Mouse (Mus musculus): Measurements from ENCODE around the gene Klhl8. TPM values are rescaled to one million over a fixed set of nuclear protein-coding genes. Genes with fewer than 3 reads are reported as not detected.

The Klhl8 gene
- polyA plus RNA-seq, 1 experiment from 2014 or later, result 11.7 TPM

- peaks cover 38% of the 10 kb centered on the region for H3K36me3 ChIP-seq
- H3K9me3 ChIP-seq (replicated peaks), result no peaks in the 10 kb centered on the region
- 91% methylated on average over 15 of the region's 15 CpGs for WGBS
- no peaks in the 10 kb centered on the region for H3K27me3 ChIP-seq
- no peak overlapping the region for H3K9ac ChIP-seq
- no peak overlapping the region for H3K4me2 ChIP-seq
- no peak for ATAC-seq (replicated peaks; ENCODE audit: low FRiP score)
- H3K27ac ChIP-seq, result no peak overlapping the region
- peaks cover 40% of the 10 kb centered on the region for H3K4me1 ChIP-seq
- no peak overlapping the region for H3K4me3 ChIP-seq (replicated peaks)
Observed at GRCm38 (mm10) chr5:103838550-103839264, 72.4 kb downstream of the Klhl8 start.

- WGBS, result 42% methylated on average over 10 of the region's 11 CpGs
- ATAC-seq (replicated peaks; ENCODE audit: low FRiP score), result peak; percentile 91
Observed at GRCm38 (mm10) chr5:103836148-103836784, 74.8 kb downstream of the Klhl8 start.

GRCm38 (mm10) chr5:103835471-103836147, 75.5 kb downstream of the Klhl8 start:
- WGBS, result 57% methylated on average over 15 of the region's 15 CpGs
- ATAC-seq (replicated peaks; ENCODE audit: low FRiP score), result no peak
- H3K9ac ChIP-seq, result no peak overlapping the region
- peak overlapping the region; percentile 4; the same call in 1 of the 2 replicates for H3K4me2 ChIP-seq
- H3K4me3 ChIP-seq (replicated peaks), result no peak overlapping the region
- no peaks in the 10 kb centered on the region for H3K27me3 ChIP-seq
- H3K36me3 ChIP-seq, result peaks cover 34% of the 10 kb centered on the region
- peaks cover 40% of the 10 kb centered on the region for H3K4me1 ChIP-seq
- H3K9me3 ChIP-seq (replicated peaks), result no peaks in the 10 kb centered on the region
- peak overlapping the region; percentile 85 for H3K27ac ChIP-seq

More at GRCm38 (mm10) chr5:103836148-103836784, 74.8 kb downstream of the Klhl8 start:
- no peak overlapping the region for H3K9ac ChIP-seq
- H3K27ac ChIP-seq, result peak overlapping the region; percentile 85
- H3K27me3 ChIP-seq, result no peaks in the 10 kb centered on the region
- H3K36me3 ChIP-seq, result peaks cover 34% of the 10 kb centered on the region
- no peak overlapping the region for H3K4me2 ChIP-seq
- no peak overlapping the region for H3K4me3 ChIP-seq (replicated peaks)
- H3K4me1 ChIP-seq, result peaks cover 40% of the 10 kb centered on the region
- no peaks in the 10 kb centered on the region for H3K9me3 ChIP-seq (replicated peaks)

GRCm38 (mm10) chr5:103830886-103831285, 80.2 kb downstream of the Klhl8 start:
- H3K4me3 ChIP-seq (replicated peaks), result no peak overlapping the region
- no peak overlapping the region for H3K4me2 ChIP-seq
- H3K27ac ChIP-seq, result no peak overlapping the region
- H3K9ac ChIP-seq, result no peak overlapping the region
- H3K9me3 ChIP-seq (replicated peaks), result no peaks in the 10 kb centered on the region
- peaks cover 29% of the 10 kb centered on the region for H3K4me1 ChIP-seq
- no peak for ATAC-seq (replicated peaks; ENCODE audit: low FRiP score)
- H3K27me3 ChIP-seq, result no peaks in the 10 kb centered on the region
- 87% methylated on average over 1 of the region's 1 CpGs for WGBS
- H3K36me3 ChIP-seq, result peaks cover 59% of the 10 kb centered on the region

- 31% methylated on average over 12 of the region's 12 CpGs for WGBS
- Histone ChIP-seq H3K4me2 (no peak overlapping the region), H3K4me3 (replicated peaks) (no peak overlapping the region), H3K9ac (no peak overlapping the region), H3K36me3 (peaks cover 51% of the 10 kb centered on the region), H3K4me1 (peaks cover 22% of the 10 kb centered on the region), H3K27ac (peak overlapping the region; percentile 61), H3K27me3 (no peaks in the 10 kb centered on the region), H3K9me3 (replicated peaks) (no peaks in the 10 kb centered on the region)
- ATAC-seq (replicated peaks; ENCODE audit: low FRiP score), result peak; percentile 69
Observed at GRCm38 (mm10) chr5:103829158-103829557, 81.9 kb downstream of the Klhl8 start.

- H3K27ac ChIP-seq, result peak overlapping the region; percentile 61
- 41% methylated on average over 8 of the region's 8 CpGs for WGBS
- H3K36me3 ChIP-seq, result peaks cover 47% of the 10 kb centered on the region
- ATAC-seq (replicated peaks; ENCODE audit: low FRiP score), result no peak
- H3K4me1 ChIP-seq, result peaks cover 22% of the 10 kb centered on the region
- H3K4me2 ChIP-seq, result no peak overlapping the region
- no peaks in the 10 kb centered on the region for H3K27me3 ChIP-seq
- H3K9me3 ChIP-seq (replicated peaks), result no peaks in the 10 kb centered on the region
- no peak overlapping the region for H3K9ac ChIP-seq
- H3K4me3 ChIP-seq (replicated peaks), result no peak overlapping the region
Observed at GRCm38 (mm10) chr5:103828729-103829128, 82.3 kb downstream of the Klhl8 start.

- Histone ChIP-seq H3K27ac (peak overlapping the region; percentile 61), H3K36me3 (peaks cover 43% of the 10 kb centered on the region), H3K4me3 (replicated peaks) (no peak overlapping the region), H3K9ac (no peak overlapping the region), H3K4me2 (no peak overlapping the region), H3K4me1 (peaks cover 22% of the 10 kb centered on the region), H3K27me3 (no peaks in the 10 kb centered on the region), H3K9me3 (replicated peaks) (no peaks in the 10 kb centered on the region)
- WGBS, result 67% methylated on average over 21 of the region's 21 CpGs
- peak; percentile 49; the same call in 1 of the 2 replicates for ATAC-seq (replicated peaks; ENCODE audit: low FRiP score)
Observed at GRCm38 (mm10) chr5:103828304-103828703, 82.8 kb downstream of the Klhl8 start.

GRCm38 (mm10) chr5:103822949-103823348, 88.1 kb downstream of the Klhl8 start:
- Histone ChIP-seq H3K27me3 (no peaks in the 10 kb centered on the region), H3K4me1 (peaks cover 17% of the 10 kb centered on the region), H3K27ac (no peak overlapping the region), H3K9me3 (replicated peaks) (no peaks in the 10 kb centered on the region), H3K36me3 (peaks cover 15% of the 10 kb centered on the region), H3K9ac (no peak overlapping the region), H3K4me3 (replicated peaks) (no peak overlapping the region), H3K4me2 (no peak overlapping the region)
- WGBS, result 94% methylated on average over 5 of the region's 5 CpGs
- ATAC-seq (replicated peaks; ENCODE audit: low FRiP score), result no peak

GRCm38 (mm10) chr5:103821500-103822298, 89.4 kb downstream of the Klhl8 start:
- no peak for ATAC-seq (replicated peaks; ENCODE audit: low FRiP score)
- H3K4me1 ChIP-seq, result peaks cover 16% of the 10 kb centered on the region
- no peaks in the 10 kb centered on the region for H3K27me3 ChIP-seq
- H3K27ac ChIP-seq, result peak overlapping the region; percentile 45
- 69% methylated on average over 13 of the region's 13 CpGs for WGBS
- no peaks in the 10 kb centered on the region for H3K9me3 ChIP-seq (replicated peaks)
- H3K4me2 ChIP-seq, result no peak overlapping the region
- no peak overlapping the region for H3K9ac ChIP-seq
- H3K4me3 ChIP-seq (replicated peaks), result no peak overlapping the region
- H3K36me3 ChIP-seq, result peaks cover 14% of the 10 kb centered on the region

GRCm38 (mm10) chr5:103821062-103821461, 90.0 kb downstream of the Klhl8 start:
- Histone ChIP-seq H3K36me3 (peaks cover 7% of the 10 kb centered on the region), H3K9ac (no peak overlapping the region), H3K27me3 (no peaks in the 10 kb centered on the region), H3K27ac (peak overlapping the region; percentile 45; the same call in 1 of the 2 replicates), H3K4me1 (peaks cover 16% of the 10 kb centered on the region), H3K4me2 (no peak overlapping the region), H3K9me3 (replicated peaks) (no peaks in the 10 kb centered on the region), H3K4me3 (replicated peaks) (no peak overlapping the region)
- no peak for ATAC-seq (replicated peaks; ENCODE audit: low FRiP score)
- WGBS, result 65% methylated on average over 9 of the region's 9 CpGs

GRCm38 (mm10) chr5:103819674-103820073, 91.4 kb downstream of the Klhl8 start:
- no peaks in the 10 kb centered on the region for H3K27me3 ChIP-seq
- H3K4me1 ChIP-seq, result peaks cover 22% of the 10 kb centered on the region
- no peaks in the 10 kb centered on the region for H3K9me3 ChIP-seq (replicated peaks)
- no peak overlapping the region for H3K27ac ChIP-seq
- H3K4me2 ChIP-seq, result no peak overlapping the region
- H3K36me3 ChIP-seq, result 0 out of 2 replicates have a peak, but pooled peaks cover 4% of the 10 kb centered on the region
- H3K4me3 ChIP-seq (replicated peaks), result no peak overlapping the region
- H3K9ac ChIP-seq, result no peak overlapping the region
- no peak for ATAC-seq (replicated peaks; ENCODE audit: low FRiP score)
- WGBS, result 90% methylated on average over 1 of the region's 1 CpGs
